Mouse (Mus musculus) lung, postnatal 4 days (tissue): ENCODE measurements around the gene Gmeb2.
A peak's percentile ranks its signal among the peaks of the same experiment; 100 is the strongest.

Source experiments
- DNase-seq, 2 experiments: peaks; one replicate each; pipeline ENCODE4 v3.0.0; 2021

Gene Gmeb2

DNA sequence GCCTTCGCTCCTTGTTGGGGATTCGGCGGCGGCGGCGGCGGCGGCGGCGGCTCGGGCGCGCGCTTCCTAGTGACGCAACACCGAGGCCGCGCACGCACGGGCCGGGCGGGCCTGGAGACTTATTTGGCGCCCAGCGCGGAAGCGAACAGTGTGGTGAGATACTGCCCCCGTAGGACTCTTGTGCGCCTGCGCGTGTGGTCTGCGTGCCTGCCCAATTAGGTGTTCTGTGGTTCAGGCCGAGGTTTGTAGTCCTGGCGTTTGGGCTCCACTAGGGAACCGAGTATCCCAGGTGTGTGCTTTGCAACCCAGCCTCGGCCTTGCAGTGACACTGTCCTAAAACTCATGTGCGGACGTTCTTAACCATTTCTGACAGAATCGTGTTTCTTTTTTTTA, at the start of gene Gmeb2:
Gene Gmeb2 (minus strand): TSS at position 78 of the 393 bp plus-strand sequence.
- DNase-seq, result peak; percentile 94 to 97

DNA sequence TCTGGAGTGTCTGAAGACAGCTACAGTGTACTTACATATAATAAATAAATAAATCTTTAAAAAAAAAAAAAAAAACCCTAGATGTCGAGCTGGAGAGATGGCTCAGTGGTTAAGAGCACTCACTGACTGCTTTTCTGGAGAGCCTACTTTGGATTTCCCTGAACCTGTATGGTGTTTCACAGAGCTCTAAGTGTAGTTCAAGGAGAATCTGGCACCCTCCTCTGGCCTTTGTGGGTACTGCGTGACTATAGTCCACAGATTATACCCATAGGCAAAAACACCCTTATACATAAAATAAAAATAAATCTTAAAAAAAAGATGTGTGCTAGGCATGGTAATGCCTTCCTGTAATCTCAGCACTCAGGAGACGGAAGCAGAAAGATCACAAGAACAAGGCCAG, 46.2 kb upstream of the Gmeb2 start:
- DNase-seq, result peak in 1 of 2 experiments; percentile 67

DNA sequence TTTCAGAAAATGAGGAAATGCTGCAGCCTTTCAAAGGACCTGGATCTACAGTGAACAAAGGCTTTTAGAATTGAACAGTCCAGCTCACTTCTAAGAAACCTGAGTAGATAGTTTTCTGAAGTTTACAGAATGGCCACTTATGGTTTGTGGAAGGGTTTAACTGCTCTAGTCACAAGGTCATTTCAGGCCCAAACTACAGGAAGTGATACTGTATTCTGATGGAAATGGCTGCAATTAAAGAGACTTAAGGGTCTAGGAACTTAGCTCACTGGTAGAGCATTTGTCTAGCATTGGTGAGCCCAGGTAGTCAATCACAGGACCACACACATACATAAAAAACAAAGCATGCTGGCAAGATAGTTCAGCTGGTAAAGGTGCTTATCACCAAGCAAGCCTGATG, 44.7 kb upstream of the Gmeb2 start:
- no peak for DNase-seq

DNA sequence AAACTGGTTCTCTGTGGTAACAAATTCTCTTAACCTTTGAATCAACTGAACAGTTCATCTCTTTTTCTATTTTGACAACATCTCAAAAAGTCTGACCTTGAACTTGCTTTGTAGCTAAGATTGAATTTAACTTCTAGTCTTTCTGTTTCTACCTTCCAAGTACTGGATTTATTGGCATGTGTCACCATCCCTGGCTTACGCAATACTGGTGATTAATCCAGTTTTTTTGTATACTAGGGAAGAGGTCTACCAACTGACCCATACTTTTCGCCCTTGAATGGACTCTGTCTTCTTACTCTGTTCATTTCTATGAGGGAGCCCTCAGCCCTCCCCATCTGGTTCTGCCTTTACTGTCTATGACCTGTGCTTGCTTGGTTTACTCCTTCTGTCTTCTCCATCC, 38.3 kb upstream of the Gmeb2 start:
- no peak for DNase-seq

DNA sequence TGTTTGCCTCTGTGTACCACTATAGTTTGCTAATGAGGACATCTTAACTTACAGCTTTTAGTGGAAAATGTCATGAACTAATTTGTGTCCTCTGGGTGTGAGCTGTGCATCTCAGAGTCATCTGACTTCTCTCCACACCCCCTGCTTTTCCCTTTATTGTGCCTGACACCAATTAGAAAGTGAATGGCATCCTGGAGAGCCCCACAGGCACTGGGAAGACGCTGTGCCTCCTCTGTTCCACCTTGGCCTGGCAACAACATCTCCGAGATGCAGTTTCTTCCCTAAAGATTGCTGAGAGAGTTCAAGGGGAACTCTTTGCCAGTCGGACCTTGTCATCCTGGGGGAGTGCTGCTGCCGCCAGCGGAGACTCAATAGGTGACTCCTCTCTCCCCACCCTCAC, 34.3 kb upstream of the Gmeb2 start:
- DNase-seq, result no peak

DNA sequence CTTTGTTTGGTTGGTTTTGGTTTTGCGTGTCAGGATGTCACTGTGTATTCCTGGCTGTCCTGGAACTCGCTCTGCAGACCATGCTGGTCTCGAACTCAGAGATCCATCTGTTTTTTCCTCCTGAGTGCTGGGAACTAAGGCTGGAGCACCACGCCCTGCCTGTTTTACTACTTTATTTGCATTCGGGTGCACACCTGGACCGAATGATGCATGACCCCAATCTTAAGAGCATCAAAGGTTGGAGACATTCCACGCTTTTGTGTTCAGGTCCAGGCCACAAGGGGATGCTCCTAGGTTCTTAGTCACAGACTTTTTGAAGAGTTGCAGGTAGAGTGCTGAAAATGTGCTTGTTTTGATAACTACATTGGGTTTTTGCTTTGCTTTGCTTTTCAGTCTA, 32.3 kb upstream of the Gmeb2 start:
- DNase-seq, result no peak

DNA sequence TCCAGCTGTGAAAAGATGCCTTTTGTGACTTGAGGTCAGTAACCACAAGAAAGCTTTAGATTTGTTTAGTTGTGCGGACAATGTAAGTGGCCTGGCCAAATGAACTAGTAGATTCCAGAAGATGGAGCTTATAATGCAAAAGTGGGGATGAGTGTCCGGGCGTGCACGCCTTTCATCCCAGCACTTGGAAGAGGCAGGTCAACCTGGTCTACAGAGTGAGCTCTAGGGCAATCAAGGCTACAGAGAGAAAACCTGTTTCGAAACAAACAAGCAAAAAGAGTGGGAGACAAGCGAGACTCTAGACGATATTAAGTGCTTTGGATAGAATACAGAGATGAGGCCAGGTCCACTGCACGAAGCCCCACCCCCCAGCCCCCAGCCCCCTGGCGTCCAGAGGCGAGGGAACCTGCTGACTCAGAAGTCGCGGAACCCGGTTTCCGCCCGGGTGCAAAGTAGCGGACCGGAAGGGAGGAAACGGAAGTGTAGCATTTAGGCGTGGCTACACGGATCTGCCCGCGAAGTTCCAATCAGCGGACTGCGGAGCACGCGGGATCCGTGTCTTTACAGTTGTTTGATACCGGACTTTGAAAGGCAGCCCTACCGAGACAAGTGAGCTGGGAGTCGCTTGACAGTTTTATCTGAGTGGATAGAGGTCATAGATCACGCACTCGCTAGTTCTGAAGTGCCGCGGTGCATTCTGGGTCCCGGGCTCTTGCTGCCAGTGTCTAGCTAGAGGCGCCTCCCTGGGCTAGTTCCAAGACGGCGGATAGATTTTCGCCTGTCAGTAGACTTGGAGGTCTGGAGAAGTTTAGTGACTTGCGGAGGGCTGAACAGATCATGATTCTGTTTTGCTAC, 31.6 kb upstream of the Gmeb2 start, which contains the start of gene Rtel1:
Gene Rtel1 (plus strand): TSS at position 492 of the 855 bp plus-strand sequence.
- peak; percentile 87 to 89 for DNase-seq

DNA sequence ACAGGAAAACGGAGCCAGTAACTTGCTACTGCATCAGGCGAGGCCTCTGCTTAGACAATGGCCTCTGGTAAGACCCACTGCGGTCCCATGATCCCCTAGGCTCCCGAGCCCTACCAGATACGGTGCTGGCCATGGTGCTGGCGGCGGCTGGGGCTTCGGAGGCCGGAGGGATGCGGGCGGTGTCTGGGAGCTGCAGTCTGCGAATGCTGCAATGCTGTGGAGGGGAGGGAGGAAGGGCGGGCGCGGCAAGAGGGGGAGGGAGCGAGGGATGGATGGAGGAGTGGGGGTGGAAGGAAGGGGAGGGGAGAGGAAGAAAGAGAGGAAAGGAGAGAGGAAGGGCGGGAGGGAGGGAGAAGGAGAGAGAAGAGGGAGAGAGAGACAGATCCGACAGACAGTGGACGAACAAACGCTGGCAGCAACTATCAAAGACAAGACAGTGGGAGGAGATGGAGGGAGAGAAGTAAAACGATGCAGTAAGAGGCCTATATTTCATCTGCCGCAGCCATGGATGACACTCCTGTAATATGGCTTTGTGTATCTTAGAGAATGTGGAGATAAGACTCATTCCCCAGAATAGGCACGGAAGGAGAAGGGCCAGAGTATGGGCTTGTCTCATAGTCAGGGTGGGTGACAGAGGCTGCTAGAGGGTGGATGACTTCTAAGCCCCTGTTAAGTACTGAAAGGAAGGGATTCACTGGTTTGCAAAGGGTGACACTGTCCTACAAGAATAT, 26.4 kb upstream of the Gmeb2 start, which contains the start of gene Stmn3:
Gene Stmn3 (minus strand): TSS at position 421 of the 731 bp plus-strand sequence.
- peak; percentile 63 to 68 for DNase-seq

DNA sequence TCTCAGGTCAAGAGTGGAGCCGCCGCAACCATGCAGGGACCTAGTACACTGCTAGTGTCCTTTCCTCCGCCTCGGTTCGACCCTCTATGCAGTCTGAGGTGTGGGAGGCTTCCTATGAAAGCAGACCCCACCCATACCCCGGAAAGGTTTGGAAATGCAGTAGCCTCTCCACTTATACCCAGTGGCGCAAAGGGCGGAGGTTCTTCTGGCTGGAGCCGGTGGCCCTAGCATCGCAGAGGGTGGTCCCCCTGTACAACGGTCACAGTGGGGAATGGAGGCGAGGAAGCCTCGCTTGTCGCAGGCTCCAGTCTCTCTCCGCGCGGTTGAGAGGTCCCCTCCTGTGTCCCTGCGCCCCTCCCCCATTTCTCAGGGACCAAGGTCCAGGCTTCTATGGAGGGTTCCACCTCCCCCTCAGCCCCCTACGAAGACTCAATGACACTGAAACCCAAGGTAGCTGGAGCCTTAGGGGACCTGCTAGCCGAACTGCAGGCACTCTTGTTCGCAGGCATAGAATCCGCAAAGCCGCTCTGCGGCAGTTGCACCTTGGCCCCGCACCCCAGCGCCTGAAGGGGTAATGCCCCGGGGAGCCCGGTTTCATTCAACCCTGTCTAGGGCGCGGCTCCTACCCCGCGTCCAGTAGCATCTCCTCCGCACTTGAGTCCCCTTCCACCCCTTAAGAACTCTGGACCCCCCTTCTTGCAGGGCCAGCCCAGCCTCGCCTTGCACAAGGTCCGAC, 25.7 kb upstream of the Gmeb2 start:
- no peak for DNase-seq

DNA sequence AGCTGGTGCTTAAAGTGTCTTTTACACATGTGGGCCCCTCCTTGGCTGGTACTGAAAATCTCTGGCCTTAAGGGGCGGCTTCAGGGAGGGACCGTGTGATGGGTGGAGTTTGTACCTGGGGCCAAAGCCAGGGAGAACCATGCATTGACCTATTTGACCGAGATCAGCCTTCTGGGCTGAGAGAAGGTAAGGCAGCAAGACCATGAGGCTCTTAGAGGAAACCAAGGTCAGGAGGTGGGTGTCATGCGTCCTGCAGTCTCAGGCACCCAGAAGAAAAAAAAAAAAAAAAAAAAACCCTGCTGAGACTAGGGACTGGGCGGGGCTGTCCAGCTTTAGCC, 25.1 kb upstream of the Gmeb2 start:
- no peak for DNase-seq

DNA sequence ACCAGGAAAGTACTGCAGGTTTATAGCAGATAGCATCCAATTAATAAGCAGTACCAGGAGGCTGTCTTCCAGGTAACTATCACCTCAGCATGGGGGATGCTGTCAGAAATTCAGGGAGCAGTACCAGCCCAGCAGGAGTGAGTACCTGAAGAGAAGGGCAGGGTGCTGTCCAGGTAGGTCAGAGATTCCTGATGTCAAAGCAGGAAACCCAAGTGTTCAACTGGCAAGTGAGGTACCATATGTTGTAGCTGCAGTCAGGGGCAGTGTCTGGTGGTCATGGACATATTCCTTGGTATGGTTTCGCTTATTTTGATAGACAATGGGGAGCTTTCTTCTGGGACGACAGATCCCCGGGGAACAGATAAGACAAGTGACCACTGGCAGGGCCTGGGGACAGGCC, 24.6 kb upstream of the Gmeb2 start:
- no peak for DNase-seq

DNA sequence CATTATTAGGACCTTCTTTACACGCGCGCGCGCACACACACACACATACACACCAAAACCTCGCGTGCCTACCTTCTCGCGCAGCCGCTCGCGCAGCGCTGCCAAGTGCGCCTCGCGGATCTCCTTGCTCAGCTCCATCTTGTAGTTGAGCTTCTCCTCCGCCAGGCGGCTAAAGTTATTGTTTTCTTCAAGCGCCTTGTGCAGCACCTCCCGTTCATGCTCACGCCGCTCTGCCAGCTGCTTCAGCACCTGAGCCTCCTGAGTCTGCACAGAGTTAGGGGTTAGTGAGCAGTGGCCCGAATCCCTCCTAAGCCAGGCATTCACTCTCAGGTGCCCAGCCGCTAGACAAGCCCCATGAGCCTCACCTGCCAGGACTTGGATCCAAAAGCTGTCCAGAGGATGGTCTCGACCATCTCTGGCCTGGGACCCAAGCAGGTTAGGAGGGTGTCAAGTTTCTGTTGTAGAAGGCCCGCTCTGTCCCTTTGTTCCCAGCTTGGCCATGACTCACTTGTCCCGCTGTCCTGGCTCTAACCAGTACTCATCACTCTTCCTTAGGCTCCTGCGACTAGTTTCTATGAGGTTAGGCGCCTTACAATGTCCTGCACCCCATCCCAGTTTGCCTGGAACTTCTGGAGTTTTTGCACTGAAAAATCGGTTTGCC, 19.4 kb upstream of the Gmeb2 start:
- peak; percentile 48 to 66 for DNase-seq

DNA sequence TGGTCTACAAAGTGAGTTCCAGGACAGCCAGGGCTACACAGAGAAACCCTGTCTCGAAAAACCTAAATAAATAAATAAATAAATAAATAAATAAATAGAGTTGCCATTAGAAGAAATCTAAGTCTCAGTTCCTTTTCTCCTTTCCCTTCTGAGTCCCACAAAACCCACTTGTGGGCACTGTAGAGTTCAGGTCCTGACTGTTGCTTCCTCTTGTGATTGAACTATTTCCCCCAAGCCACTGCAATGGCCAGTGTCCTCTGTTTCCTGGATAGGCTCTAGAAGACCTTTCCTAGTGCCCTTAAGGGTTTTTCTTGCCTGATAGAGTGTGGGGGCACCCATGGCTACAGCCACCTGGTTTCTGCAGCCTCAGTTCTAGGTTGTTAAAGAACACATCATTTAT, 17.1 kb upstream of the Gmeb2 start:
- DNase-seq, result no peak

DNA sequence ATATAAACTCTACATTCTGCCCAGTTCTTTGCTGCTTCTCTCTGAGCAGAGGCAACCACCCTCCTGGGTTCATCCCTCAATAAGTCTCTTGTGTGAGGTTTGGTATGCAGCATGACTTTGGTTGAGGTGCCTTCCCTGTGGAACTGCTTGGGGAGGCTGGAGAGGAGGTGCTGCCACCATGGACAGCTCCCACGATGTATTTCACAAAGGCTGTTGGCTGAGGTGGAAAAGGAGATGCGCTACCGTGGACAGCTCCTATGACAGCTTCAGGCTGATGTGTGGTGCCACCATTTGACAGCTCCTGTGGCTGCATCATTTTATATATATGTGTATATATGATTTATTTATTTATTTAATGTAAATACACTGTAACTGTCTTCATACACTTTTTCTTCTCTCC, 14.2 kb upstream of the Gmeb2 start:
- peak in 1 of 2 experiments; percentile 43 for DNase-seq

DNA sequence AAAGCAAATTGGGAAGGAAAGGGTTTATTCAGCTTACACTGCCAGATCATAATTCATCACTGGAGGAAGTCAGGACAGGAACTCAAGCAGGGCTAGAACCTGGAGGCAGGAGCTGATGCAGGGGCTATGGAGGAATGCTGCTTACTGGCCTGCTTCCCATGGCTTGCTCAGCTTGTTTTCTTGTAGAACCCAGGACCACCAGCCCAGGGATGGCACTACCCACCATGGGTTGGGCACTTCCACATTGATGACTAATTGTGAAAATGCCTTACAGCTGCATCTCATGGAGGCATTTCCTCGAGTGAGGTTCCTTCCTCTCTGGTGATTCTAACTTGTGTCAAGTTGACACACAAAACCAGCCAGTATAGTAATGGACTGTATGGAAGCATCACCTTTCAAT, 3.1 kb upstream of the Gmeb2 start:
- no peak for DNase-seq

DNA sequence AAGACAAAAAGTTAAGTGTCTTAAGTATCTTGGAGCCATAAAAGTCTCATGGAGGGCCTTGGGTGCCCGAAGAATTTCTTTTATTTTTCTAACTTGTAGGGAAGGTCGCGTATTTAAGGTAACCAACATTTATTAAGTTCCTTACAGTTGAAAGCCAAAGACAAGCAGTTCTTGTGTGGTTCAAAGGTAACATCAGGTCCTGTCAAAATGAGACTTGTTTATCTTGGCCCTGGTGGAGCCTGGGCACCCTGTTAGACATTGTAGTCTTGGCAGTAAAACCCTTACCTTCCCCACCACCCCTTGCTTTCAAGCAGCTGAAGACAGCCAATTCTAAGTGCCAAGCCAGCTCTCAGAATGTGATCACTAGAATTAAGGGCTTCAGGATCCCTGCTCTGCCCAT, 856 bp upstream of the Gmeb2 start:
- no peak for DNase-seq

DNA sequence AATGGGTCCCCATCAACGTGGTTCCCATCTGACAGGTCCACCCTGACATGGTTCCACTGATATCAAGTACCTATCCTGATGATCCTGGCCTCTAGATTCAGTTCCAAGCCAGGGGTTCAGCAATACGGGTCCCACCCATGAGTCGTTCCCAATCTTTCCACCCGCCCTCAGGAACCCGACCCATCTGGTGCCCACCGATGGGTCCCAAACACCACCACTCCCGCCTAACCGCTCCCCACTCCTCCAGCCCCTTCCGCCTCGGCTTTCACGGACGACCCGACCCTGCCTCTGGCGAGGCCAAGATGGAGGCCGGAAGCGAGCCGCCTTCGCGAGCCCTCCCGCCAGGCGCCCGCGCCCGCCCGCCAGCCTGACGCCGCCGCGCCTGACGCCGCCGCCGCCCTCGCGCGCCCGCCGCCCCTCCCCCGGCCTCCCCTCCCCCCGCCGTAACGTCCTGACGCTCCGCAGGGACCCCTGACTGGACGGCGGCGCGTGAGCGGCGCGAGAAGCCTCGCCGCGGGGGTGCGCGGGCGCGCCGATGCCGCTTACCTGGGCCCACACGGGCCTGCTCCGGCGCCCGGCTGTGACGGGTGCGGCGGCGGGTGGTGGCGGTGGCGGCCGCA, 387 bp downstream of the Gmeb2 start:
- DNase-seq, result peak; percentile 88 to 93

DNA sequence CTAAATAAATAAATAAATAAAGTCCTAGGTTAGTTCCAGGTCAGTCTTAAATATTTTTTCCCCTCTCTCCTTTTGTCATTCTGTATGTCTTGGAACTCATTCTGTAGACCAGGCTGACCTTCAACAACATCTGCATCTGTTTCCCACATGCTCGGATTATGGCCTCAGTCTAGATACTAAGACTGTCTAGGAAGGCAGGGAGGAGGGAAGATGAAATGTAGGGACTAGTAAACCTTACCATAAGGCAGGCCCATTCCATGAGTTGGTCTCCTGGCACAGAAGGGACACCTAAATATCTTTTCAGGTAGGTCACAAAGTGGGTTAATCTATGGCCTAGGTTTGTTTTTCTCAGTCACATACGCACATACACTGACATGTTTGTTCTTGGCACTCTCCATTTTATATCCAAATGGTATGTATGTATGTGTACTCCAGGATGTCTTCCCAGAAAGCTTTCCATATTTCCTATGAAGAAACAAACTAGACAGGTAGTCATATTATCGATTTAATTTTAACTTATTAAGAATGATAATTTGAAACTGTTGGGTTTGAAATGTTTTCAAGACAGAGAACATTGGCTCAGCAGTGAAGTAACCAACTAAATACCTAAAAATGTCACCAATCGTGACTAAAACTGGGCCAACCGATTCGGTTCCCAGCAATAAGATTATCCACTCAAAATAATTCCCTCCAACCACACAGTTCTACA, 1.1 kb downstream of the Gmeb2 start:
- DNase-seq, result no peak

DNA sequence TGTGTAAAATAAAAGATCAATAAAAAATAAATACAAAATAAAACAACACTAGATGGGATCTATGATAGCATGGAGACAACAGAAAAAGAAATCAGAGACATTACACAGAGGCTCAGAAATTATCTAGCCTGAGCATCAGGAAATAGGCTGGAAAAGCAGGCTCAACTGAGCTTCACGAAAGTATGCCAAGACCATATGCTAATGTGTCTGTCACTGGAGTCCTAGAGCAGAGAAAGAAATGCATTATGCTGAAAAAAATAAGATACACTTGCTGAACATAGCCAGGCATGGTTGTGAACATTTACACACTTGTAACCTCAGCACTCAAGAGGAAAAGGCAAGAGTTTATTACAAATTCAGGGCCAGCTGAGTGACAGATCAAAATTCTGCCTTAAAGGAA, 7.9 kb downstream of the Gmeb2 start:
- no peak for DNase-seq

DNA sequence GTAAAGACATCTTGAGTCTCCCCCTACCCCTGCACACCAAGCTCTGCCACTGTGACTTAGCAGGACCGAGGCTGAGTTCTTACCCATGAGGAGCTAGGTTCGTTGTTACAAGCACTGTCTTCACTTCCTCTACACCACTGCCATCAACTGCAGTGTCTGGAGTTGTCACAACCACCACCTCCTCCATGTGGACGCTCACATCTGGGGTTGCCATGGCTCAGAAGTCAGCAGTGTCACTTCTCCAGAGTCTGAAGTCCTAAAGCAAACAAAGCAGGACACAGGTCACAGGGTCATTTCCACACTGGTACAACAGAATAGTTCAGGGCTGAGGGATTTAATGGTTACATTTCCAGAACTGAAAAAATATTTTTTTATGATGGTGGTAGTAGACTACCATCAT, 10.0 kb downstream of the Gmeb2 start:
- no peak for DNase-seq

DNA sequence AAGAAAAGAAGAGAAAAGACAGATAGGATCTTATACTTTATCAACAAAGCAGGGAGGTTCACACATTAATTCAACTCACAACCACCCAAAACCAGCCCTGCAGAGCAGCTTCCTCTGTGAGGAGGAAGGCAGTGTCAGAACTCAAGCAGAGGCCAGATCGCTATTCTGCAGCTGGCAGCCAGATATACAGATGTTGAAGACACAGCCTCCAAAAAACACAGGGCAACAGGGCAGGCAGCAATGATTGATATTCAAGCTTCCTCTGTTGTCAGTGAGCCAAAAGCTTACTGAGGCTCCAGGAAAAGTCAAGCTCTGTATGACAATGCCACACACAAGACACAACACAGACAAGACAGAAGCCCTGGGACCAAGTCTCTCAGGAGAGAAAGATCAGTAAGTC, 11.1 kb downstream of the Gmeb2 start:
- DNase-seq, result peak; percentile 33 to 46

DNA sequence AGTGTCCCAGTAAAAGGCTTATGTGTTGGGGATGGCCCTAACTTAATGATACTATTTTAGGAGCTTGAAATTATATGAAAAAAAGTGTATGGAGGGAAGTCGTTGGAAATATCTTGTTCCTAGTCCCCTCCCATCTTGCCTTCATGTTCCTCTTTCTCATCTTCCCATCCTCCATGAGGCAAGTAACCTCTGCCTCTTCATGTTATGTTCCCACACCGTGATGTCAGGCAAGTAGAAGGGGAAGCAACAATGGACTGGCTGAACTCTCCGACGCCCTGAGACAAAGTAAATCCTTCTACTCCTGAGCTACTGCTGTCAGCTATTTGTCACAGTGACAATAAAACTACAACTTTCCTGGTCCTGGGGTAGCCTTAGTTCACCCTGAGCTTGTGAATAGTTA, 13.2 kb downstream of the Gmeb2 start:
- no peak for DNase-seq
